Mouse (Mus musculus) bone marrow macrophage, adult 2 months (primary cell): Measurements from ENCODE around the gene Syt7.

Experiments used
- CTCF ChIP-seq: IDR thresholded peaks from 2 replicates; pipeline ENCODE4 v1.5.1; 2012; ENCODE audit warnings: low read depth, mild to moderate bottlenecking, low read length, moderate library complexity
- POLR2A ChIP-seq: IDR thresholded peaks from 2 replicates; pipeline ENCODE4 v1.6.1; 2012; ENCODE audit warnings: mild to moderate bottlenecking, low read depth, low read length, borderline replicate concordance

- no peak for TF ChIP-seq CTCF
- TF ChIP-seq POLR2A: no peak
Measured at GRCm38 (mm10) chr19:10403593-10404380, 14.9 kb downstream of the Syt7 start.
